Mouse (Mus musculus) stomach, postnatal 0 days (tissue): ENCODE data around the gene Sh3pxd2b.

ENCODE experiments used
- CTCF ChIP-seq: IDR thresholded peaks from 2 replicates; pipeline ENCODE4 v1.5.1; 2016; ENCODE audit warnings: antibody characterized with exemption, low read depth, mild to moderate bottlenecking, moderate library complexity
- EP300 ChIP-seq: optimal IDR thresholded peaks from 2 replicates; pipeline ENCODE3; 2016; ENCODE audit warnings: antibody characterized with exemption

- TF ChIP-seq CTCF (no peak), EP300 (no peak)
These were observed 45.5 kb downstream of the Sh3pxd2b start for GRCm38 (mm10) chr11:32393095-32393494.
